Mouse (Mus musculus): ENCODE data around the gene Tspan4. TPM values are rescaled to one million over a fixed set of nuclear protein-coding genes. Genes with fewer than 3 reads are reported as not detected.

Tspan4 gene
- polyA plus RNA-seq, 1 experiment: 109 TPM

- 9% methylated on average over 53 of the region's 59 CpGs for WGBS
- H3K36me3 ChIP-seq (ENCODE audit: control insufficient read depth, insufficient read depth, low read length): peaks cover 22% of the 10 kb centered on the region
- DNase-seq (ENCODE audit: low read depth in 1 of 2, low spot score in 2 of 2): no peak
- H3K27ac ChIP-seq (ENCODE audit: insufficient read depth, low read length): no peak overlapping the region; the same call in 1 of the 2 replicates
- TF ChIP-seq POLR2A (IDR thresholded peaks at IDR 0.05; ENCODE audit: low read depth, low read length) (no peak), CTCF (IDR thresholded peaks at IDR 0.05; ENCODE audit: extremely low read depth, insufficient read depth, insufficient read length, insufficient replicate concordance) (0 out of 2 replicates have a peak, but pooled peaks have one; percentile 1)
- H3K27me3 ChIP-seq (ENCODE audit: control insufficient read depth, insufficient read depth, low read length): peaks cover 5% of the 10 kb centered on the region
- peaks cover 8% of the 10 kb centered on the region for H3K4me1 ChIP-seq (ENCODE audit: control insufficient read depth, insufficient read depth, insufficient read length)
- H3K4me3 ChIP-seq (ENCODE audit: extremely low read depth, insufficient read depth, insufficient read length): peak overlapping the region; percentile 31; the same call in 1 of the 2 replicates
These were observed 13.3 kb upstream of the Tspan4 start for GRCm38 (mm10) chr7:141461521-141462332.

- TF ChIP-seq POLR2A (IDR thresholded peaks at IDR 0.05; ENCODE audit: low read depth, low read length) (no peak), CTCF (IDR thresholded peaks at IDR 0.05; ENCODE audit: extremely low read depth, insufficient read depth, insufficient read length, insufficient replicate concordance) (no peak)
- no peak for DNase-seq (ENCODE audit: low read depth in 1 of 2, low spot score in 2 of 2)
- peaks cover 8% of the 10 kb centered on the region for H3K4me1 ChIP-seq (ENCODE audit: control insufficient read depth, insufficient read depth, insufficient read length)
- peak overlapping the region; percentile 17; the same call in 1 of the 2 replicates for H3K4me3 ChIP-seq (ENCODE audit: extremely low read depth, insufficient read depth, insufficient read length)
- no peak overlapping the region for H3K27ac ChIP-seq (ENCODE audit: insufficient read depth, low read length)
- peaks cover 20% of the 10 kb centered on the region for H3K36me3 ChIP-seq (ENCODE audit: control insufficient read depth, insufficient read depth, low read length)
- H3K27me3 ChIP-seq (ENCODE audit: control insufficient read depth, insufficient read depth, low read length): peaks cover 5% of the 10 kb centered on the region
- WGBS: 43% methylated on average over 5 of the region's 5 CpGs
These were observed 12.7 kb upstream of the Tspan4 start for GRCm38 (mm10) chr7:141462333-141462821.

- Histone ChIP-seq H3K36me3 (ENCODE audit: control insufficient read depth, insufficient read depth, low read length) (peaks cover 8% of the 10 kb centered on the region), H3K27ac (ENCODE audit: insufficient read depth, low read length) (no peak overlapping the region), H3K4me1 (ENCODE audit: control insufficient read depth, insufficient read depth, insufficient read length) (peaks cover 18% of the 10 kb centered on the region), H3K4me3 (ENCODE audit: extremely low read depth, insufficient read depth, insufficient read length) (no peak overlapping the region), H3K27me3 (ENCODE audit: control insufficient read depth, insufficient read depth, low read length) (peaks cover 5% of the 10 kb centered on the region)
- no peak for DNase-seq (ENCODE audit: low read depth in 1 of 2, low spot score in 2 of 2)
- 41% methylated on average over 12 of the region's 12 CpGs for WGBS
- TF ChIP-seq POLR2A (IDR thresholded peaks at IDR 0.05; ENCODE audit: low read depth, low read length) (no peak), CTCF (IDR thresholded peaks at IDR 0.05; ENCODE audit: extremely low read depth, insufficient read depth, insufficient read length, insufficient replicate concordance) (no peak)
These were observed 11.0 kb upstream of the Tspan4 start for GRCm38 (mm10) chr7:141463824-141464602.

- Histone ChIP-seq H3K36me3 (ENCODE audit: control insufficient read depth, insufficient read depth, low read length) (peaks cover 2% of the 10 kb centered on the region), H3K4me1 (ENCODE audit: control insufficient read depth, insufficient read depth, insufficient read length) (peaks cover 23% of the 10 kb centered on the region), H3K27ac (ENCODE audit: insufficient read depth, low read length) (no peak overlapping the region), H3K27me3 (ENCODE audit: control insufficient read depth, insufficient read depth, low read length) (peaks cover 5% of the 10 kb centered on the region), H3K4me3 (ENCODE audit: extremely low read depth, insufficient read depth, insufficient read length) (no peak overlapping the region)
- TF ChIP-seq CTCF (IDR thresholded peaks at IDR 0.05; ENCODE audit: extremely low read depth, insufficient read depth, insufficient read length, insufficient replicate concordance): no peak
- no peak for TF ChIP-seq POLR2A (IDR thresholded peaks at IDR 0.05; ENCODE audit: low read depth, low read length)
- DNase-seq (ENCODE audit: low read depth in 1 of 2, low spot score in 2 of 2): no peak
- 13% methylated on average over 38 of the region's 38 CpGs for WGBS
These were observed 10.3 kb upstream of the Tspan4 start for GRCm38 (mm10) chr7:141464603-141465201.

- H3K27me3 ChIP-seq (ENCODE audit: control insufficient read depth, insufficient read depth, low read length): peaks cover 5% of the 10 kb centered on the region
- peaks cover 5% of the 10 kb centered on the region for H3K36me3 ChIP-seq (ENCODE audit: control insufficient read depth, insufficient read depth, low read length)
- H3K4me1 ChIP-seq (ENCODE audit: control insufficient read depth, insufficient read depth, insufficient read length): peaks cover 23% of the 10 kb centered on the region
- no peak for TF ChIP-seq CTCF (IDR thresholded peaks at IDR 0.05; ENCODE audit: extremely low read depth, insufficient read depth, insufficient read length, insufficient replicate concordance)
- no peak for TF ChIP-seq POLR2A (IDR thresholded peaks at IDR 0.05; ENCODE audit: low read depth, low read length)
- WGBS: 51% methylated on average over 8 of the region's 10 CpGs
- H3K27ac ChIP-seq (ENCODE audit: insufficient read depth, low read length): no peak overlapping the region; the same call in 1 of the 2 replicates
- no peak for DNase-seq (ENCODE audit: low read depth in 1 of 2, low spot score in 2 of 2)
- no peak overlapping the region for H3K4me3 ChIP-seq (ENCODE audit: extremely low read depth, insufficient read depth, insufficient read length)
These were observed 9.5 kb upstream of the Tspan4 start for GRCm38 (mm10) chr7:141465388-141466044.

- TF ChIP-seq POLR2A (IDR thresholded peaks at IDR 0.05; ENCODE audit: low read depth, low read length) (no peak), CTCF (IDR thresholded peaks at IDR 0.05; ENCODE audit: extremely low read depth, insufficient read depth, insufficient read length, insufficient replicate concordance) (no peak)
- no peak overlapping the region; the same call in 1 of the 2 replicates for H3K27ac ChIP-seq (ENCODE audit: insufficient read depth, low read length)
- DNase-seq (ENCODE audit: low read depth in 1 of 2, low spot score in 2 of 2): no peak
- peaks cover 23% of the 10 kb centered on the region for H3K4me1 ChIP-seq (ENCODE audit: control insufficient read depth, insufficient read depth, insufficient read length)
- peaks cover 5% of the 10 kb centered on the region for H3K27me3 ChIP-seq (ENCODE audit: control insufficient read depth, insufficient read depth, low read length)
- 81% methylated on average over 7 of the region's 7 CpGs for WGBS
- H3K4me3 ChIP-seq (ENCODE audit: extremely low read depth, insufficient read depth, insufficient read length): no peak overlapping the region
- H3K36me3 ChIP-seq (ENCODE audit: control insufficient read depth, insufficient read depth, low read length): peaks cover 6% of the 10 kb centered on the region
These were observed 9.0 kb upstream of the Tspan4 start for GRCm38 (mm10) chr7:141466045-141466394.
